Mouse (Mus musculus): Measurements from ENCODE around the gene Tle3.

GRCm38 (mm10) chr9:61409046-61409445, 36.9 kb downstream of the Tle3 start:
- TF ChIP-seq ZNF384 (IDR thresholded peaks at IDR 0.05; ENCODE audit: low read depth, low read length) (no peak), MAFK (IDR thresholded peaks at IDR 0.05; ENCODE audit: insufficient read depth, low read depth, low read length) (no peak), CHD2 (IDR thresholded peaks at IDR 0.05; ENCODE audit: low read depth, low read length) (no peak), HCFC1 (IDR thresholded peaks at IDR 0.05; ENCODE audit: borderline replicate concordance, insufficient read depth, low read length) (no peak), ZC3H11A (IDR thresholded peaks at IDR 0.05; ENCODE audit: borderline replicate concordance, low read depth, low read length) (no peak)

Data from ES-E14 (cell line).